Mouse (Mus musculus): ENCODE data around the gene Adgra1.

Gene Adgra1

GRCm38 (mm10) chr7:139834036-139834435 is at the start of gene Adgra1:
Gene Adgra1 (plus strand): TSS chr7:139834174.
- DNase-seq (ENCODE audit: low spot score), result peak; percentile 30

GRCm38 (mm10) chr7:139787382-139787781 is 46.6 kb upstream of the Adgra1 start:
- no peak for DNase-seq (ENCODE audit: low spot score)

- no peak for DNase-seq (ENCODE audit: low spot score)
Observed at GRCm38 (mm10) chr7:139788927-139789326, 45.0 kb upstream of the Adgra1 start.

- no peak for DNase-seq (ENCODE audit: low spot score)
Observed at GRCm38 (mm10) chr7:139789718-139790117, 44.3 kb upstream of the Adgra1 start.

- DNase-seq (ENCODE audit: low spot score), result no peak
Observed at GRCm38 (mm10) chr7:139791601-139792000, 42.4 kb upstream of the Adgra1 start.

- no peak for DNase-seq (ENCODE audit: low spot score)
Observed at GRCm38 (mm10) chr7:139795004-139795605, 38.9 kb upstream of the Adgra1 start.

GRCm38 (mm10) chr7:139797186-139798109 is 36.5 kb upstream of the Adgra1 start:
- no peak for DNase-seq (ENCODE audit: low spot score)

- DNase-seq (ENCODE audit: low spot score), result no peak
Observed at GRCm38 (mm10) chr7:139806175-139806601, 27.8 kb upstream of the Adgra1 start.

GRCm38 (mm10) chr7:139810036-139810435 is 23.9 kb upstream of the Adgra1 start:
- DNase-seq (ENCODE audit: low spot score), result no peak

- no peak for DNase-seq (ENCODE audit: low spot score)
Observed at GRCm38 (mm10) chr7:139811706-139812105, 22.3 kb upstream of the Adgra1 start.

- DNase-seq (ENCODE audit: low spot score), result no peak
Observed at GRCm38 (mm10) chr7:139813577-139814207, 20.3 kb upstream of the Adgra1 start.

- no peak for DNase-seq (ENCODE audit: low spot score)
Observed at GRCm38 (mm10) chr7:139822301-139823010, 11.5 kb upstream of the Adgra1 start.

GRCm38 (mm10) chr7:139827687-139828086 is 6.3 kb upstream of the Adgra1 start:
- no peak for DNase-seq (ENCODE audit: low spot score)

- DNase-seq (ENCODE audit: low spot score), result no peak
Observed at GRCm38 (mm10) chr7:139833532-139833931, 442 bp upstream of the Adgra1 start.

GRCm38 (mm10) chr7:139835140-139836131 is 1.5 kb downstream of the Adgra1 start:
- no peak for DNase-seq (ENCODE audit: low spot score)

- DNase-seq (ENCODE audit: low spot score), result no peak
Observed at GRCm38 (mm10) chr7:139840443-139841168, 6.6 kb downstream of the Adgra1 start.

GRCm38 (mm10) chr7:139842397-139842796 is 8.4 kb downstream of the Adgra1 start:
- no peak for DNase-seq (ENCODE audit: low spot score)

GRCm38 (mm10) chr7:139843140-139843539 is 9.2 kb downstream of the Adgra1 start:
- DNase-seq (ENCODE audit: low spot score), result no peak

GRCm38 (mm10) chr7:139843776-139844175 is 9.8 kb downstream of the Adgra1 start:
- no peak for DNase-seq (ENCODE audit: low spot score)

GRCm38 (mm10) chr7:139845101-139845500 is 11.1 kb downstream of the Adgra1 start:
- DNase-seq (ENCODE audit: low spot score), result no peak

All from testis, postnatal 14 days (tissue).